Mouse (Mus musculus): ENCODE results near the gene Gm40193.
"Not testable (repeated sequence)": the region's sequence is repeated elsewhere in the genome, so short reads cannot be mapped to it uniquely, and the experiment has no call there.

Gene Gm40193

DNA sequence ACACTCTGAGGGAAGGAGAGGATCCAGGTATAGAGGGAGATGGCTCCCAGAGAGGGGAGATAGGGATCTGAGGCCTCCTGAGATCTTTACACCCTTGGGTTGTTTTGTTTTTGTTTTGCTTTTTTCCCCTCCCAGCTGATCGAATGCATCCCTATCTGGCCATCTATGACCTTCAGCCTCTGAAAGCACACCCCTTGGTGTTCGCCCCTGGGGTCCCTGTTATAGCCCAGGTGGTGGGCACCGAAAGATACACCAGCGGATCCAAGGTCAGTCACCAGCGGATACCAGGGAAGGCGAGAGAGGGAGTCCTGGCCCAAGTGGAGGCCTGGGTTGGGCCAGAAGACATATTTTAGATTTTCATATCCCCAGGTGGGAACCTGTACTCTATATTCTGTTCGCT lies 8.2 kb upstream of the Gm40193 start:
- DNase-seq (ENCODE audit: low spot score) = no peak

DNA sequence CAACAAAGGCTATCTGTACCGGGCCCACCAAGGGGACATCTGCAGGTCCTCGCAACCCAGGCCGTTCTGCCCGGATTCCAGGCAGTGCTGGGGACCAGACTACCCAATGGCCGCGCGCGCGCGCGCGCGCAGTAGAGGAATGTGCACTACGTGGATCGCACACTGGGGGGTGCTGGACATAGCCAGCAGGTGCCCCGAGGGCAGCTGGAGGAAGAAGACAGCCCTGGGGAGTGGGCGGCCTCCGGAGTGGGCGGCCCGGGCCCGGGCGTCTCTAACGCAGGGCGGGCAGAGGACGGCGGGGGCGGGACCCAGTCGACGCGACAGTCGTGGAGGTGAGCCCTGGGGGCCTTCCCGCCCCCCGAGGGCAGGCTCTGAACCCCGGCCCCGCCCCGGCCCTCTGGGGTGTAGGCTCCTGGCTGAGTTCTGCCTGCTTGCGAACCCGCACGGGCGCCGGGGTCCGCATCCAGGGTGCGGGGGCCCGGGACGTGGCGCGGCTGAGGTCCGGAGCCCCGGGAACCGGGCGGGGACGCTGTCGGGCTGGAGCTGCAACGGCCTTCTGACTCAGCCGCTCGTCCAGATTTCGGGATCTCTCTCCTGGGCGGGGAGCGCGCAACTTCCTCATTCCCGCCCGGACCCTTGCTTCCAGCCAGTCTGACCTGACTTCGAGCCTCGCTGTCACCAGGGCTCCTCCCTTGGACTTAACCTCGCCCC lies 7.3 kb upstream of the Gm40193 start, which contains the start of gene Pld2:
Gene Pld2, plus strand, starts transcription at position 188 of the 711 bp plus-strand sequence.
- no peak for DNase-seq (ENCODE audit: low spot score)

DNA sequence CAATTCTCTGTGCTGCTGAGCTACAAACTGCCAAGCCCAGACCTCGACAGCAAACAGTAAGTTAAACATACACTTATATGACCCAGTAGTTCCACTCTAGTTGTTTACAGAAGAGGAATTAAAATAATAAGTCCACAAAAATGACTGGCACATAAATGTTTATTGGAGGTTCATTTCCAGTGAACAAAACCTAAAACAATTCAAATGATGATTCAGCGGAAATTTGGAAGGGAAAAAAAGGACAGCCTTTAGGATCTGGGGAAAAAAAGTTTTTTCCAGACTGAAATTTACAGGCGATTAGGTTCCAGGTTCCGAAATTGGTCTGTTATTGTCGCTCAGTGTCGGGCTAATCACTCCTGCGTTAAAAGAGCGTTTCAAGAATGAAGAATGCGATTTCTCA lies 6.7 kb upstream of the Gm40193 start:
- DNase-seq (ENCODE audit: low spot score) = no peak

DNA sequence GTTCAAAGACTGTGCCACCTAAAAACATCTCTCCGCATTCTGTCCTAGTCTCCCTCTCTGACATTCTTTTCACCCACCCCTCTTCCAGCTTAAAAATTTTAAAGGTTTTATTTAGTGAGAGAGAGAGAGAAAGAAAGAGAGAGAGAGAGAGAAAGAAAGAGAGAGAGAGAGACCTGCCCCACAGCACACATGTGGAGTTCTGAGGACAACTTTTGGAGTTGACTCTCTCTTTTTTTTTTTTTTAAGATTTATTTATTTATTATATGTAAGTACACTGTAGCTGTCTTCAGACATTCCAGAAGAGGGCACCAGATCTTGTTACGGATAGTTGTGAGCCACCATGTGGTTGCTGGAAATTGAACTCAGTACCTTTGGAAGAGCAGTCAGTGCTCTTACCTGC lies 1.7 kb downstream of the Gm40193 start:
- DNase-seq (ENCODE audit: low spot score) = not testable (repeated sequence)

DNA sequence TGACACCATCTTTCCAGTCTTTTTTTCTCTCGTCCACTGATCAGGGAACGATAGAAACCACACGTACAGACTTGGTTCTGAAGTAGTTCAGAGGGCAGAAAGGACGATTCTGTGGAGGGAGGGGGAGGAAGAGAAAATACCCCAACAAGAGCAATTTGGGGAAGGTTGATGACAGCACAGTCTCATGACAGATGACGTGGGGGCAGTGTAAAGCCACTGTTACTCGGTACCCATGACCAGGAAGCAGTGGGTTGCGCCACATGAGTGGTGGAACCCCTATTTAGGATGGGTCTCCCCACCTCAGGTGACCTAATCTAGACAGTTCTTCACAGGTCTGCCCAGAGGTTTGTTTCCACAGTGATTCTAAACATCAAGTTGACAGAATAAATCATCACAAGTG lies 4.1 kb downstream of the Gm40193 start:
- DNase-seq (ENCODE audit: low spot score) = no peak

DNA sequence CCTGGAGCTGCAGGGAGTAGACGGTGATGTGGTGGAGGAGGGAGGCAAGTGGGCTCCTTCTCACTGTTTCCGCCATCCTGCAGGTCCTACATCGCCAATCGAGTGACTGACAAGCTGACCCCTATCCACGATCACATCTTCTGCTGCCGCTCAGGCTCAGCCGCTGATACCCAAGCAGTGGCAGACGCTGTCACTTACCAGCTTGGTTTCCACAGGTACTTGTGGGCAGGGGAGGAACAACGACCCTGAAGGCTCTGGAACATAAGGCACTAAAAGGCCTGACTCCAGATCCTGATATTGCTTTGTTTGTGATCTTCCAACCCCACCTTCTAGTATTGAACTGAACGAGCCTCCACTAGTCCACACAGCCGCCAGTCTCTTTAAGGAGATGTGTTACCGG lies 6.5 kb downstream of the Gm40193 start:
- no peak for DNase-seq (ENCODE audit: low spot score)

DNA sequence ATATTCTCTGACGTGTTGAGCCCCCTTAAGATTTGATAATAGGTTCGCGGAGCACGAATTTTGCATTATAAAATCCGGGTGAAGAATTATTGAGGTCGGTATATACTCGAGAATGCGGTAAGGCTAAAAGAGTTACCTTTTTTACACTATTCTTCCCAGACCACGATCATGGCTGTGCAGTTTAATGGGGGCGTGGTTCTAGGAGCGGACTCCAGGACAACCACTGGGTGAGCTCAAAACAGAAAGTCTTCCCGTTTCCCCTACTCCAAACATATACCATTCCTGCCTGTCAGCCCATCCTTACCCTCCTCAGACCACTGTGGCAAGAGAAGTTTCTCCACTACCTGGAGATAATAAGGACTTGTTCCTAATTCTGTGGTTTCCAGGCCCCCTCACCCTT lies 7.0 kb downstream of the Gm40193 start:
- DNase-seq (ENCODE audit: low spot score) = no peak

DNA sequence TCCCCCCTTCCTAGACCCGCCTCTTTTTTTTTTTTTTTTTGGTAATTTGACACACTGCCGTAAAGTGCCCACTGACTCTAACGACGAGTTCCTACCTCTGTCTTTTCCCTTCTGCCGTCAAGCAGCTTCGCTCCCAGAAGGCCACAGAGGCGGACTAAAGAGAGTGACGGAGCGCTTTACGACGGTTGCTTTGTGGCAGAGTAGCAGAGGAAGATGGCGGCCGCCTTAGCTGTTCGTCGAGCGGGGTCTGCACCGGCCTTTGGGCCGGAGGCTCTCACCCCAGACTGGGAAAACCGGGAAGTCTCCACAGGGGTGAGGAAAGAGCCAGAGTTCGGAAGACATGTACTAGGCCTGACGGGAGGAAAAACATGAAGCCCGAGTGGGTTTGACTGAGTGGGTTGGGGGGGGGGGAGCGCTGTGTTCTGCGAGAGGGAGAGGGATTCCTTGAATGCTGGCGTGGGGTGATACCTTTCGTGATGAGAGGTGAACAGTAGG lies 7.5 kb downstream of the Gm40193 start, which contains the start of gene Psmb6:
Gene Psmb6, plus strand, starts transcription at position 184 of the 495 bp plus-strand sequence.
- peak; percentile 89 for DNase-seq (ENCODE audit: low spot score)

DNA sequence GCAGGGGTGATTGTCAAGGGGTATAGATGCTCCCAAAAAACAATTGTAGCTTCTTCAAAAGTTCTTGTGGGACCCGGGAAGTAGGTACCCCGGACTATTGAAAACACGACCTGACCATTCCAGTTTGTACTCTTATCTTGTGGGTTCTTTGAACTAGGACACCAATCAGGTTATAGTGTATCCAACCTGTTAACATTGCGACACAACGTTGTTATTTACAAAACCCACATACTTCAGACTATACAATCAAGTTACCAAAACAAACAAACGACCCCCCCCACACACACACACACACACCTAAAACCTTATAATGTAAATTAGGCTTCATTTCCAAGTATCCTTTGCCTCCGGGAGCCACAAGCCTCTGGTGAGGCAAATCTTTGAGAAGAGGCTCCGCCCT lies 8.0 kb downstream of the Gm40193 start:
- DNase-seq (ENCODE audit: low spot score) = no peak

DNA sequence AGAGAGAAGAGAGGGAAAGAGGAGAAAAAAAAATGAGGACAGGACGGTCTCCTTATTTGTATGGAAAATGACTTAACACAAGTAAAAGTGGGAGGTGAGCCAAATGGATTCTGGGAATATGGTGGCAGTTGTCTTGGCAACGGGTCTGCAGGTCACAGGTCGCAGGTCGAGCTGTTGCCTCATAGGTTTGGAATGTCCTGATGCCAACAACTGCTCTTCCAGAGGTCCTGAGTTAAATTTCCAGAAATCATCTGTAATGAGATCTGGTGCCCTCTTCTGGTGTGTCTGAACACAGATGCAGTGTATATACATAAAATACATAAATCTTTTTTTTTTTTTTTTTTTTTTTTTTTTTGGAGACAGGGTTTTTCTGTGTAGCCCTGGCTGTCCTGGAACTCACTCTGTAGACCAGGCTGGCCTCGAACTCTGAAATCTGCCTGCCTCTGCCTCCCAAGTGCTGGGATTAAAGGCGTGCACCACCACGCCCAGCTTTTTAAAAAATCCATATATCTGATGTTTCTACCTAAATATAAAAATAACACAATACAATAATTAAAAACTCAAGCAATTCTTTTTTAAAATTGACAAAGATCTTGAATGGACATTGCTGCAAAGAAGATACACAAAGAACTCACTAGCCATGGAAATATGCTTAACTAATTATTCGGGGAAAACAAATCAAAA lies 9.3 kb downstream of the Gm40193 start:
- DNase-seq (ENCODE audit: low spot score) = not testable (repeated sequence)

DNA sequence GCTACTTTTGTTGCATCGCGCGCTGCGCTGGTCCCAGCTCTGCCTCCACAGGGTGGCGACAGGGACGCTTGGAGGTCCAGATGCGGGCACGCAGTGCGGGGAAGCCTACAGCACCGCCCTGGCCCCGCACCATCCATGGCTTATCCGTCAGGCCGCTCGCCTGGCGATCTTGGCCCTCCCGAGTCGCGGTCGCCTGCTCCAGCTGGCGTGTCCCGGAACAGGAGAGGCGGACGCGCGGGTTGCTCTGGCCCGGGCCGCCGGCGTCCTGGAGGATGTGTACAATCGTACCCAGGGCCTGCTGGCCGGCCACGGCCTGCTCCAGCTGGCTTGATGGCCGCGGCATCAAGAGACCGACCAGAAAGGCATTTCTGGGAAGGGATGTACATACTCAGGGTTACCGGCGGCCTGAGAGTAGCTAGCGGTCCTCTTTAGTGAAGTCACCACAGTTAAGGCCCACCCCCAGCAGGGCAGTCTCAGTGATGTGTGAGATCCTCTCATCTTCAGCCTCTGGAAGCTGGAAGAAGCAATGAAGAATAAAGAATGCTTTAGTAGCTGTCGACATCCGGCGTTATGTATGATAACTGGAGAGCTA lies 12.5 kb downstream of the Gm40193 start:
- no peak for DNase-seq (ENCODE audit: low spot score)

DNA sequence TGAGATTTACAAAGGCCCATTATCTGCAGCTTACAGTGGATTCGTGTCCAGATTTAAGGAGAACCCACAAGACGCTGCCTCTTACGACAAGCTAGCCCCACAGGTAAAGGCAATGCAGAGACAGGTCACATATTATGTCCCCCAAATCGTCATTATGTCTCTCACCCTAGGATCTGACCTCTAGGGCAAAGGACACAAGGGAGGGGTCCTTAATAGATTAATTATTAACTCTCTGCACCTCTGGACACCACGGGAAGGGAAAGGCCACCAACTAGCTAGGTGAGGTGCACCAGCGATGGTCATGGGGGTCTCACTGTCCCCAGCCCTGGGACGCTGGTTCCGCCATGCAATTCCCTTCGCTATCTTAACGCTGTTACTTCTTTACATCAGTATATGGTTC lies 13.8 kb downstream of the Gm40193 start, which contains the start of gene Gltpd2:
Gene Gltpd2, plus strand, starts transcription at position 274 of the 400 bp plus-strand sequence.
- DNase-seq (ENCODE audit: low spot score) = no peak

DNA sequence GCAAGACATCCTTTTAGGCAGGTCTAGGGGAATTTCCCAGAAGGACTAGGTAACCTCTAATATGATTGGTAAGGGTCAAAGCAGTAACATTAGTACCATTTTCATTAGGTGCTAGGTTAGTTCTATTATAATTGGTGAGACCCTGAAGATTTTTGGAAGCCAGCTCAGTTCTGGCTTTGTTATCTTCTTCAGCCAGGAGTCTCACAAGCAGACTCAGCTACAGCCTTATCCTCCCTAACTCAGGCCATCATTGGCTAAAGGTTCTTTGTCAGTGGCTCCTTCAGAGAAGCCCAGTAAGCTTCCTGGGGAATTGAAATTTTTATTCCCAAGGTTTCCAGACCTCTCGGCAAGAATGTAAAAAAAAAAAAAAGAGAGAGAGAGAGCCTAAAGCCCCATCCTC lies 14.3 kb downstream of the Gm40193 start:
- DNase-seq (ENCODE audit: low spot score) = no peak

DNA sequence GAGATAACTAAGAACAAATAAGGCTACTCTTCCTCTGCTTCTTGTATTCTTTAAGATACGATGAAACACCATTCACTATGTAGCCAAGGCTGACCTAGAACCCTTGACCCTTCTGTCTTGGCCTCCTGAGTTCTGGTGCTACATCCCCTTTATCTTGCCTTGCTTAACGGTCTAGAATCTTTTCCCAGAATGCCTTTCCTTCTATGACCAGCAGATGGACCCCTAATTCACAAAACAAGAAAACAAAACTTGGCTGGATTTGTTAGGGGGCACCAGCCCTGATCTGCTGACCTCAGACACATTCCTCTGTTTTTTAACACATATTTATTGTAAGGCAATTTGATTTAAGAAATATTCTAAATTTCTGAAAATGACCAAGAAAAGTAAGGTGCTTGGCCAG lies 16.4 kb downstream of the Gm40193 start:
- no peak for DNase-seq (ENCODE audit: low spot score)

DNA sequence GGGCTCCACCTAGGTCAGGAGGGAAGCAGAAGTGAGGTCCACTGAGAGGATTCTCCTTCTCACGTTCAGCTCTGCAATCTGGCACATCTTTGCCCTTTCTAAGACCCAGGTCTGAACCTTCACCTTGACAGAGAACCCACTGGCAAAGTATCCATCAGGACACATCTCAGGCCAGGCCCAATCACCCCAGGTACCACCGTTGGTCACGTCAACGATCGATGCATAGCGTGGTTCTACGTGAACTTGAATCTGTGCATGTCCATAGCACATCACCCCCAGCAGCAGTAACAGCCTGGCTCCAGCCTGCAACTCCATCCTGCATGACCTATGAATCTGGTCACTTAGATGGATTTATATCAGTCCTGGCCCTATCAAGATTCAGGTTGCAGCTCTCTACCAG lies 18.5 kb downstream of the Gm40193 start, which contains the start of gene Vmo1:
Gene Vmo1, minus strand, starts transcription at position 329 of the 400 bp plus-strand sequence.
- DNase-seq (ENCODE audit: low spot score) = no peak

DNA sequence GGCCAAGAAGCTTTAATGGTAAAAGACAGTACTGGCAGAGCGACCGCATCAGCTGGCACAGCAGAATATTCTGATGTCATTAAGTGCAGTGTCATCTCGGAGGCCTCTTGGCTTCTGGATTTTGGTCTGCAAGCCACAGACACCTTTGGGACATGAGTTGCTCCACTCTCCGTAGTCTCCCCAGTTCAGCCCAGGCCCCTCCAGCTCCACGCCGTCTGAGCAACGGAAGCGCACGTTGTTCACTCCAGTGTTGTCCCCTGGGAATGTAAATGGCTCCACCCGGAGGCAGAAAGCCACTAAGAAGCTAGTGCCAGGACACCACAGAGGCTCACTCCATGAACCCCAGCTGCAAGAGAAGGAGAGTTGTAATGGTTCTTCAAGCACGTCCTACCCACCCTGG lies 19.2 kb downstream of the Gm40193 start:
- no peak for DNase-seq (ENCODE audit: low spot score)

DNA sequence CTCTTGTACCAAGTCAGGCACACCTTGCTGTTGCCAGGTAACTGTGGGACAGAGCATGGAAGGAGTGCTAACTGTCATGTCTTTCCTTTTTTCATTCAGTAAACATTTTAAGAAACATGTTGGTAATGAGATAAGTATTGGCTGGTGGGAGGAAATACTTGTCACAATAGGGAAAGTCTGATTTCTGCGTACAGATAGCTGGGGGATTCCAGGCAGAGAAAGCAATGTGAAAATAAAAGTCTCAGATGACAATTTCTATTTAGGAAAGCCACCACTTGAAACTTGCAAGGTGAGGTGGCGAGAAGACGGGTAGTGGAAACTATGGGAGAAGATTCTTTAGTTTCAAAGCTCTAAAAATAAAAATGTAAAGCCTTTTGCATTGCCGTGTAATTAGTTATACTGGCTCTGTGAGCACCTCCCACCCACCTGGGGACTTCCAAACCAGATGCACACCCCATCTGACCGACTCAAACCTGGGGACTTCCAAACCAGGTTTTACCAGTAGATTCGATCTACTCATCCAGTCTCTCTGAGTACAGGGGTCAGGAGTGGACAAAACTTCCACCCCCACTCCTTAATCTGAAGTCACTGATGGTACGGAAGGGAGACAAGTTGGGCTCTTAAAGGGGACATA lies 19.9 kb downstream of the Gm40193 start:
- no peak for DNase-seq (ENCODE audit: low spot score)

DNA sequence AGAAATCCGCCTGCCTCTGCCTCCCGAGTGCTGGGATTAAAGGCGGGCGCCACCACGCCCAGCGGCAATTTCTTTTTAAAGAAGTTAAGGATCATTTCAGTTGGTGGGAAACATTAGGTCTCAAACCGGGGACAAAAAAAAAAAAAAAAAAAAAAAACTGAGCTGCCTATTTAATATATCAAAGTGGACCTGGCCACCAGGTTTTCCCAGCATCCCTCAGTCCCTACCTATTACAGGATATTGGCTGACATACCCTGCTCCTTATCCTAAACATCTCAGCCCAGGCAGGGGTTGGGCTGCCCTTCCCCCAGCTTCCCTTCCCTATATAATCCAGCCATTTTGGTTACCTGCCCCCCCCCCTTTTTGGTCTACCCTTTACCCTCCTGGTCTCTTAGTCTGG lies 20.9 kb downstream of the Gm40193 start:
- DNase-seq (ENCODE audit: low spot score) = no peak

DNA sequence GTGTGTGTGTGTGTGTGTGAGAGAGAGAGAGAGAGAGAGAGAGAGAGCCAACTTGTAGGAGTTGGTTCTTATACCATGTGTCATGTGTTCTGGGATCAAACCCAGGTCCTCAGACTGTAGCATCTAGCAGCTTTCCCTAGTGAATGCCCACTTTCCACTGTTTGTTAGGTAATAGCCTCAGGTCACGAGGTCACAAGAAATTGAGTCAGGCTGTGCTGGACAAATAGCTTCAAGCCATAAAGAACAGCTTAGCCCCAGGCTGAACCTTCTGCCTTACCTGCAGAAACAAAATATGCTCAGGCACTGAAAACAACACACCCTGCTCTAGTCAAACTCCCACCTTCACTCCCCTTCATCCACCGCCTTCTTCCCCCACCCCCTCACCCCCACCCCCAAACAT lies 21.5 kb downstream of the Gm40193 start:
- no peak for DNase-seq (ENCODE audit: low spot score)

DNA sequence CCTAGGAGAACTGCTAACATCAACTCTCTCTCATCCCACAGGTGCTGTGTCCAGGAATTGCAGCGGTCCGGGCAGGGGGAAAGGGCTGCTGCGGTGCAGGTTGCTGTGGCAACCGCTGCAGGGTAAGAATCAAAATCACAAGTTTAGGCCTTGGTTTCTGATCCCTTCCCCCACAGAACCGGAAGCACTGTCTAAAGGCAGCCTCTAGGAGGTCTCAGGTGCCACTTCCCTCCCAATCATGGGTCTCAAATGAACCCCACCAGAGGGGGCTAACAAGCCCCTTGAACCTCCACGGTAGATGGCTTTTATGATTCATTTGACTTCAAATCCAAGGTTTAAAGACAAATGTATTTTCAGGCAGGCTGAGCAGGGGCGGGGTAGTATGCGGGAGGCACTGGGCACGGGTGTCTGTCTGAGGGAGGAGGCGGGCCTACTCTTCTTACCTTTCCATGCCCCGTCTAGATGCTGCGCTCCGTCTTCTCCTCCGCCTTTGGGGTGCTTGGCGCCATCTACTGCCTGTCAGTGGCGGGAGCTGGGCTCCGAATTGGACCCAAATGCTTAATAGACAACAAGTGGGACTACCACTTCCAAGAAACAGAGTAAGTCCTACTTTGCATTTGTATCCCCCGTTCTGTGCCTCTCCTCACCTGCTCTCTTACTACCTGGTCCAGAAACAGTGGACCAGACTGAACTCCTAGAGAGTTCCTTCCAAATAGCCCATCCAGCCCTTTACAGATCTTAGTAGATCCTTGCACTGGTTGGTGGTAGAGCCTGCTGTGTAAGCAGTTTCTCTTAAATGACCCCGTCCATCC lies 22.8 kb downstream of the Gm40193 start:
- DNase-seq (ENCODE audit: low spot score) = no peak

DNA sequence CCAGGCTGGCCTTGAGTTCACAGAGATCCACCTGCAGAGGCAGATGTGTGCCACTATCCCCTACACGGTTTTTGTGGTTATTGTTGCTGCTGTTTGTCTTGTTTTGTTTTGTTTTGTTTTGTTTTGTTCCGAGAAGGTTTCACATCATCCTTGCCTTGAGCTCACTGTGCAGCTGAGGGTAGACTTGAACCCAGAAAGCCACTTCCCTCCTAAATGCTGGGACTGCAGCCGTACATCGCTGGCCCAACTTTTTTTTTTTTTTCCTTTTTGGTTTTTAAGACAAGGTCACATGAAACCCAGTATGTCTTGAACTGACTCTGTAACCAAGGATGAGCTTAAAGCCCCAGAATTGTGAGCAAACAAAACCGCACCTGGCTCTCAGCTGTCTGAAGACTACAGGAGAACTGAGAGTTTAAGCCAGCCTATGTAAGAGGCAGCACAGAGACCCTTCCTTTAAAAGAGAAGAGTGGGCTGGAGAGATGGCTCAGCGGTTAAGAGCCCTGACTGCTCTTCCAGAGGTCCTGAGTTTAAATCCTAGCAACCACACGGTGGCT lies 25.7 kb downstream of the Gm40193 start:
- DNase-seq (ENCODE audit: low spot score) = no peak

All from layer of hippocampus, adult 9-10 months (tissue).